Mouse (Mus musculus): Measurements from ENCODE around the gene Rnf128. TPM values are rescaled to one million over a fixed set of nuclear protein-coding genes. Genes with fewer than 3 reads are reported as not detected.

Rnf128 gene
- polyA plus RNA-seq, 1 experiment: 1.7 TPM

- no peak overlapping the region for H3K27ac ChIP-seq (ENCODE audit: control insufficient read depth, insufficient read depth, low read depth, low read length)
- no peak for TF ChIP-seq POLR2A (IDR thresholded peaks at IDR 0.05; ENCODE audit: control insufficient read depth, low read depth, low read length)
- H3K4me3 ChIP-seq (ENCODE audit: control insufficient read depth, low read depth, low read length): no peak overlapping the region
- H3K4me1 ChIP-seq (ENCODE audit: control insufficient read depth, insufficient read depth, low read length): no peaks in the 10 kb centered on the region
- no peaks in the 10 kb centered on the region for H3K27me3 ChIP-seq (ENCODE audit: control insufficient read depth, insufficient read depth, low read length)
- no peaks in the 10 kb centered on the region for H3K36me3 ChIP-seq (ENCODE audit: control insufficient read depth, insufficient read depth, low read length)
Observed at GRCm38 (mm10) chrX:139622071-139622470, 59.0 kb downstream of the Rnf128 start.

- Histone ChIP-seq H3K27ac (ENCODE audit: control insufficient read depth, insufficient read depth, low read depth, low read length) (no peak overlapping the region), H3K36me3 (ENCODE audit: control insufficient read depth, insufficient read depth, low read length) (no peaks in the 10 kb centered on the region), H3K4me3 (ENCODE audit: control insufficient read depth, low read depth, low read length) (no peak overlapping the region), H3K27me3 (ENCODE audit: control insufficient read depth, insufficient read depth, low read length) (no peaks in the 10 kb centered on the region), H3K4me1 (ENCODE audit: control insufficient read depth, insufficient read depth, low read length) (no peaks in the 10 kb centered on the region)
- TF ChIP-seq CTCF (IDR thresholded peaks at IDR 0.05; ENCODE audit: control insufficient read depth, insufficient read depth, insufficient replicate concordance, low read depth, low read length): no peak
- TF ChIP-seq POLR2A (IDR thresholded peaks at IDR 0.05; ENCODE audit: control insufficient read depth, low read depth, low read length): no peak
Observed at GRCm38 (mm10) chrX:139634758-139635157, 71.6 kb downstream of the Rnf128 start.

- no peak overlapping the region for H3K4me3 ChIP-seq (ENCODE audit: control insufficient read depth, low read depth, low read length)
- no peaks in the 10 kb centered on the region for H3K27me3 ChIP-seq (ENCODE audit: control insufficient read depth, insufficient read depth, low read length)
- H3K36me3 ChIP-seq (ENCODE audit: control insufficient read depth, insufficient read depth, low read length): no peaks in the 10 kb centered on the region
- H3K27ac ChIP-seq (ENCODE audit: control insufficient read depth, insufficient read depth, low read depth, low read length): no peak overlapping the region
- TF ChIP-seq POLR2A (IDR thresholded peaks at IDR 0.05; ENCODE audit: control insufficient read depth, low read depth, low read length) (no peak), CTCF (IDR thresholded peaks at IDR 0.05; ENCODE audit: control insufficient read depth, insufficient read depth, insufficient replicate concordance, low read depth, low read length) (no peak)
- no peaks in the 10 kb centered on the region for H3K4me1 ChIP-seq (ENCODE audit: control insufficient read depth, insufficient read depth, low read length)
Observed at GRCm38 (mm10) chrX:139639744-139640143, 76.6 kb downstream of the Rnf128 start.

GRCm38 (mm10) chrX:139640418-139640817, 77.3 kb downstream of the Rnf128 start:
- Histone ChIP-seq H3K27ac (ENCODE audit: control insufficient read depth, insufficient read depth, low read depth, low read length) (no peak overlapping the region), H3K4me1 (ENCODE audit: control insufficient read depth, insufficient read depth, low read length) (no peaks in the 10 kb centered on the region), H3K36me3 (ENCODE audit: control insufficient read depth, insufficient read depth, low read length) (no peaks in the 10 kb centered on the region), H3K4me3 (ENCODE audit: control insufficient read depth, low read depth, low read length) (no peak overlapping the region), H3K27me3 (ENCODE audit: control insufficient read depth, insufficient read depth, low read length) (no peaks in the 10 kb centered on the region)
- no peak for TF ChIP-seq CTCF (IDR thresholded peaks at IDR 0.05; ENCODE audit: control insufficient read depth, insufficient read depth, insufficient replicate concordance, low read depth, low read length)
- TF ChIP-seq POLR2A (IDR thresholded peaks at IDR 0.05; ENCODE audit: control insufficient read depth, low read depth, low read length): no peak

- Histone ChIP-seq H3K27me3 (ENCODE audit: control insufficient read depth, insufficient read depth, low read length) (no peaks in the 10 kb centered on the region), H3K36me3 (ENCODE audit: control insufficient read depth, insufficient read depth, low read length) (no peaks in the 10 kb centered on the region), H3K27ac (ENCODE audit: control insufficient read depth, insufficient read depth, low read depth, low read length) (no peak overlapping the region), H3K4me1 (ENCODE audit: control insufficient read depth, insufficient read depth, low read length) (no peaks in the 10 kb centered on the region), H3K4me3 (ENCODE audit: control insufficient read depth, low read depth, low read length) (no peak overlapping the region)
- TF ChIP-seq CTCF (IDR thresholded peaks at IDR 0.05; ENCODE audit: control insufficient read depth, insufficient read depth, insufficient replicate concordance, low read depth, low read length) (no peak), POLR2A (IDR thresholded peaks at IDR 0.05; ENCODE audit: control insufficient read depth, low read depth, low read length) (no peak)
Observed at GRCm38 (mm10) chrX:139652226-139652625, 89.1 kb downstream of the Rnf128 start.

GRCm38 (mm10) chrX:139653292-139653691, 90.2 kb downstream of the Rnf128 start:
- Histone ChIP-seq H3K27ac (ENCODE audit: control insufficient read depth, insufficient read depth, low read depth, low read length) (no peak overlapping the region), H3K4me3 (ENCODE audit: control insufficient read depth, low read depth, low read length) (no peak overlapping the region), H3K4me1 (ENCODE audit: control insufficient read depth, insufficient read depth, low read length) (no peaks in the 10 kb centered on the region), H3K36me3 (ENCODE audit: control insufficient read depth, insufficient read depth, low read length) (no peaks in the 10 kb centered on the region), H3K27me3 (ENCODE audit: control insufficient read depth, insufficient read depth, low read length) (no peaks in the 10 kb centered on the region)
- TF ChIP-seq CTCF (IDR thresholded peaks at IDR 0.05; ENCODE audit: control insufficient read depth, insufficient read depth, insufficient replicate concordance, low read depth, low read length) (no peak), POLR2A (IDR thresholded peaks at IDR 0.05; ENCODE audit: control insufficient read depth, low read depth, low read length) (no peak)

- Histone ChIP-seq H3K36me3 (ENCODE audit: control insufficient read depth, insufficient read depth, low read length) (no peaks in the 10 kb centered on the region), H3K4me1 (ENCODE audit: control insufficient read depth, insufficient read depth, low read length) (no peaks in the 10 kb centered on the region), H3K27me3 (ENCODE audit: control insufficient read depth, insufficient read depth, low read length) (no peaks in the 10 kb centered on the region), H3K4me3 (ENCODE audit: control insufficient read depth, low read depth, low read length) (no peak overlapping the region), H3K27ac (ENCODE audit: control insufficient read depth, insufficient read depth, low read depth, low read length) (no peak overlapping the region)
- TF ChIP-seq POLR2A (IDR thresholded peaks at IDR 0.05; ENCODE audit: control insufficient read depth, low read depth, low read length) (no peak), CTCF (IDR thresholded peaks at IDR 0.05; ENCODE audit: control insufficient read depth, insufficient read depth, insufficient replicate concordance, low read depth, low read length) (no peak)
Observed at GRCm38 (mm10) chrX:139654350-139655063, 91.4 kb downstream of the Rnf128 start.

All from testis, adult 2 months (tissue).